Mouse (Mus musculus) v-Abl transformed pro-B cells (cell line): ENCODE measurements at regions not wholly inside any gene's neighbourhood (a gene's known extent, or its start where the extent isn't known, plus 50 kb on each side); places are given as distances from the start of the nearest gene placed in this dataset.

Experiments
- in situ Hi-C, 2 experiments: fragments of 400-800 bp; cut with MboI; formaldehyde crosslinking; loops; one replicate each; pipeline ENCODE4 v1.15.1; 2025; ENCODE audit not compliant: unreplicated experiment in 2 of 2

- in situ Hi-C loops, result no loop called here
Measured at GRCm38 (mm10) chr13:38756629-38757227, 97.9 kb upstream of the Eef1e1 start.

GRCm38 (mm10) chr13:38753722-38754121 is 94.9 kb upstream of the Eef1e1 start:
- in situ Hi-C loops, result no loop called here

- in situ Hi-C loops, result no loop called here
Measured at GRCm38 (mm10) chr13:38751876-38752275, 93.0 kb upstream of the Eef1e1 start.

- in situ Hi-C loops, result no loop called here
Measured at GRCm38 (mm10) chr13:38740066-38740465, 81.2 kb upstream of the Eef1e1 start.

GRCm38 (mm10) chr13:38736361-38737035 is 77.6 kb upstream of the Eef1e1 start:
- in situ Hi-C loops, result no loop called here

- in situ Hi-C loops, result no loop called here
Measured at GRCm38 (mm10) chr13:38735294-38735693, 76.4 kb upstream of the Eef1e1 start.

- in situ Hi-C loops, result no loop called here
Measured at GRCm38 (mm10) chr13:38733246-38733645, 74.4 kb upstream of the Eef1e1 start.

GRCm38 (mm10) chr13:38725452-38725851 is 66.6 kb upstream of the Eef1e1 start:
- in situ Hi-C loops, result no loop called here

- in situ Hi-C loops, result no loop called here
Measured at GRCm38 (mm10) chr13:38721166-38721565, 62.3 kb upstream of the Eef1e1 start.

- in situ Hi-C loops, result no loop called here
Measured at GRCm38 (mm10) chr13:38714838-38715237, 56.0 kb upstream of the Eef1e1 start.
